Comparison of ENCODE assay signal across 8 mouse cellular contexts in the genomic region with DNA sequence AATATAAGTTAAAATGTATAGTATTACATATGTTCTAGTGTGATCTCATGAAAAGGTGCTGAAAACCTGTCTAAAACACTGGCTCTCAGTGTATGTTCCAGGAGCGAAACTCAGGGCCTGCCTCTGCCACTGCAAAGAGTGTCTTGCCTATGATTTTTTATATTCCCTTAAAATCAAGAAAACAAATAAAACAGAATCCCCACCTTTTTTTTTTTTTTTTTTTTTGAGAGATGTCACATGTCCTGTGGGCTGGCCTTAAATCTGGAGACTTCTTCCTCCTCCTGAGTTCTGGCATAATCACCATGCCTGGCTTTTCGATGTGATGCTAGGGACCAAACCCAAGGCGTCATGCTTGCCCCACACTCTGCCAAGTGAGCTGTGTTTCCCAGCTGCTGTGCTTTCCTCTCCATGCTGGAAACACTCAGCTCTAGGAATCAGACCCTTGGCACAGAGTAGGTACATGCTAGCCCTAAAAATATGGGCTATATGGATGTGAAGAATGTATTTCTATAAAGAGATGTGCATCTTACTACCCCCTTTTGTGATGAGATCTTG. TPM values are rescaled to one million over a fixed set of nuclear protein-coding genes. Genes with fewer than 3 reads are reported as not detected.
DNase-seq lines count a peak whose midpoint lies in the region; ATAC-seq and TF ChIP-seq lines count a peak whose summit lies in the region.

No protein-coding gene starts in this region.

- no peaks in the 10 kb centered on the region for H3K36me3 ChIP-seq in limb, embryonic 13.5 days
- H3K36me3 ChIP-seq in limb, embryonic 10.5 days: no peaks in the 10 kb centered on the region
- H3K36me3 ChIP-seq in heart, embryonic 15.5 days: no peaks in the 10 kb centered on the region
- H3K36me3 ChIP-seq in midbrain, embryonic 14.5 days (ENCODE audit: control insufficient read depth, insufficient read depth, low read length): no peaks in the 10 kb centered on the region
- H3K36me3 ChIP-seq in liver, embryonic 12.5 days: no peaks in the 10 kb centered on the region

- no peak for TF ChIP-seq CTCF in cortical plate, adult 2 months (IDR thresholded peaks at IDR 0.05; ENCODE audit: extremely low read depth, insufficient read depth, low read length)

- 77% methylated on average over 3 of the region's 3 CpGs for WGBS in limb, embryonic 13.5 days
- 86% methylated on average over 3 of the region's 3 CpGs for WGBS in limb, embryonic 10.5 days
- 59% methylated on average over 3 of the region's 3 CpGs for WGBS in heart, embryonic 15.5 days
- 70% methylated on average over 3 of the region's 3 CpGs for WGBS in midbrain, embryonic 14.5 days
- 71% methylated on average over 3 of the region's 3 CpGs for WGBS in liver, embryonic 12.5 days (ENCODE audit: insufficient replicate concordance)

- peaks cover 39% of the 10 kb centered on the region for H3K4me1 ChIP-seq in limb, embryonic 13.5 days
- H3K4me1 ChIP-seq in limb, embryonic 10.5 days: peaks cover 29% of the 10 kb centered on the region
- peaks cover 13% of the 10 kb centered on the region; the same call in 1 of the 2 replicates for H3K4me1 ChIP-seq in cortical plate, adult 2 months (ENCODE audit: control insufficient read depth, insufficient read depth, low read length)
- H3K4me1 ChIP-seq in heart, embryonic 15.5 days (replicated peaks): peaks cover 46% of the 10 kb centered on the region
- H3K4me1 ChIP-seq in midbrain, embryonic 14.5 days (ENCODE audit: control insufficient read depth, insufficient read depth, low read length): peaks cover 20% of the 10 kb centered on the region
- H3K4me1 ChIP-seq in liver, embryonic 12.5 days: peaks cover 31% of the 10 kb centered on the region

- no peak overlapping the region for H3K4me2 ChIP-seq in limb, embryonic 13.5 days (replicated peaks)
- H3K4me2 ChIP-seq in heart, embryonic 15.5 days: no peak overlapping the region
- H3K4me2 ChIP-seq in midbrain, embryonic 14.5 days (ENCODE audit: low read length): no peak overlapping the region
- no peak overlapping the region for H3K4me2 ChIP-seq in liver, embryonic 12.5 days

- no peak for DNase-seq in limb, embryonic 10.5 days (ENCODE audit: low spot score)
- no peak for DNase-seq in midbrain, embryonic 14.5 days
- no peak for DNase-seq in thymus, postnatal 10 days (ENCODE audit: low spot score in 2 of 2)
- no peak for DNase-seq in kidney, postnatal 10 days

- H3K27ac ChIP-seq in limb, embryonic 13.5 days: peak overlapping the region; percentile 59; the same call in 1 of the 2 replicates
- H3K27ac ChIP-seq in limb, embryonic 10.5 days: no peak overlapping the region
- H3K27ac ChIP-seq in cortical plate, adult 2 months (ENCODE audit: insufficient read depth, low read length): peak overlapping the region; percentile 14
- H3K27ac ChIP-seq in heart, embryonic 15.5 days: peak overlapping the region; percentile 60
- H3K27ac ChIP-seq in midbrain, embryonic 14.5 days (replicated peaks; ENCODE audit: low read depth, low read length): peak overlapping the region; percentile 37
- no peak overlapping the region for H3K27ac ChIP-seq in liver, embryonic 12.5 days

- no peak for ATAC-seq in limb, embryonic 13.5 days (ENCODE audit: low FRiP score, low read depth)
- no peak for ATAC-seq in heart, embryonic 15.5 days (replicated peaks; ENCODE audit: insufficient number of reproducible peaks, insufficient read depth, low FRiP score, low read depth)
- no peak for ATAC-seq in midbrain, embryonic 14.5 days (ENCODE audit: low FRiP score, low TSS enrichment)
- no peak for ATAC-seq in liver, embryonic 12.5 days

- H3K4me3 ChIP-seq in limb, embryonic 13.5 days: no peak overlapping the region
- no peak overlapping the region for H3K4me3 ChIP-seq in limb, embryonic 10.5 days
- no peak overlapping the region for H3K4me3 ChIP-seq in cortical plate, adult 2 months (ENCODE audit: insufficient read depth, low read length)
- no peak overlapping the region for H3K4me3 ChIP-seq in heart, embryonic 15.5 days
- no peak overlapping the region for H3K4me3 ChIP-seq in midbrain, embryonic 14.5 days (replicated peaks; ENCODE audit: low read depth, low read length)
- no peak overlapping the region for H3K4me3 ChIP-seq in liver, embryonic 12.5 days

- no peaks in the 10 kb centered on the region for H3K9me3 ChIP-seq in limb, embryonic 13.5 days
- H3K9me3 ChIP-seq in limb, embryonic 10.5 days (replicated peaks): no peaks in the 10 kb centered on the region
- no peaks in the 10 kb centered on the region for H3K9me3 ChIP-seq in heart, embryonic 15.5 days (replicated peaks)
- H3K9me3 ChIP-seq in midbrain, embryonic 14.5 days (ENCODE audit: control insufficient read depth, low read length): no peaks in the 10 kb centered on the region
- H3K9me3 ChIP-seq in liver, embryonic 12.5 days (replicated peaks): no peaks in the 10 kb centered on the region

- no peaks in the 10 kb centered on the region for H3K27me3 ChIP-seq in limb, embryonic 13.5 days
- H3K27me3 ChIP-seq in limb, embryonic 10.5 days (ENCODE audit: low read depth, poor library complexity, severe bottlenecking): no peaks in the 10 kb centered on the region
- no peaks in the 10 kb centered on the region for H3K27me3 ChIP-seq in heart, embryonic 15.5 days
- no peaks in the 10 kb centered on the region for H3K27me3 ChIP-seq in midbrain, embryonic 14.5 days (ENCODE audit: control insufficient read depth, insufficient read depth, low read length)
- H3K27me3 ChIP-seq in liver, embryonic 12.5 days (replicated peaks): peaks cover 13% of the 10 kb centered on the region; the same call in 1 of the 2 replicates

- no peak for TF ChIP-seq POLR2A in cortical plate, adult 2 months (IDR thresholded peaks at IDR 0.05; ENCODE audit: extremely low read depth, insufficient read depth, low read length)

- H3K9ac ChIP-seq in limb, embryonic 13.5 days: no peak overlapping the region
- H3K9ac ChIP-seq in heart, embryonic 15.5 days: no peak overlapping the region
- H3K9ac ChIP-seq in midbrain, embryonic 14.5 days (replicated peaks; ENCODE audit: low read length): no peak overlapping the region
- H3K9ac ChIP-seq in liver, embryonic 12.5 days: no peak overlapping the region

RNA-seq across cellular contexts. Expression of gene Ncoa3, which starts 17.0 kb away (rescaled TPM):
- 14.0 and 17.4 TPM in 2 replicates for polyA plus RNA-seq in limb, embryonic 13.5 days (2015; fragmentation: Nextera tagmentation; extraction: Ambion mirVana)
- polyA plus RNA-seq in limb, embryonic 10.5 days (2016; fragmentation: Nextera tagmentation; extraction: Ambion mirVana): 15.5 and 15.7 TPM in 2 replicates
- 29.7 and 32.8 TPM in 2 replicates for polyA plus RNA-seq in cortical plate, adult 2 months (2012; rRNA removed)
- polyA plus RNA-seq in heart, embryonic 15.5 days (2015; fragmentation: Nextera tagmentation; extraction: Ambion mirVana): 8.7 and 11.0 TPM in 2 replicates
- polyA plus RNA-seq in midbrain, embryonic 14.5 days (2014; fragmentation: Nextera tagmentation; extraction: Ambion mirVana): 15.3 and 18.2 TPM in 2 replicates
- 8.1 and 8.3 TPM in 2 replicates for polyA plus RNA-seq in liver, embryonic 12.5 days (2016; fragmentation: Nextera tagmentation; extraction: Ambion mirVana)

Comparison
In these comparisons a context has a peak if more than half of its experiments do, and no peak if none do; other contexts are left out.
1. H3K27ac ChIP-seq: peak in limb, embryonic 13.5 days (single experiment), cortical plate, adult 2 months (single experiment), heart, embryonic 15.5 days (single experiment) and midbrain, embryonic 14.5 days (single experiment); none in limb, embryonic 10.5 days (single experiment) and liver, embryonic 12.5 days (single experiment).